Mouse (Mus musculus): ENCODE measurements at regions not wholly inside any gene's neighbourhood (a gene's known extent, or its start where the extent isn't known, plus 50 kb on each side); places are given as distances from the start of the nearest gene placed in this dataset.

- peak in 1 of 2 experiments; percentile 12 for DNase-seq (ENCODE audit: low spot score in 2 of 2)
Observed at GRCm38 (mm10) chr1:174999265-175000200, 77.9 kb upstream of the Grem2 start.

GRCm38 (mm10) chr1:174992520-174992919 lies 70.9 kb upstream of the Grem2 start:
- DNase-seq (ENCODE audit: low spot score in 2 of 2): no peak

- DNase-seq (ENCODE audit: low spot score in 2 of 2): no peak
Observed at GRCm38 (mm10) chr1:174988590-174988989, 67.0 kb upstream of the Grem2 start.

GRCm38 (mm10) chr1:174971895-174972294 lies 50.3 kb upstream of the Grem2 start:
- no peak for DNase-seq (ENCODE audit: low spot score in 2 of 2)

All from urinary bladder, postnatal 36 days (tissue).